Mouse (Mus musculus): Measurements from ENCODE around the gene Kcnh4. TPM values are rescaled to one million over a fixed set of nuclear protein-coding genes. Genes with fewer than 3 reads are reported as not detected.

Gene Kcnh4
- total RNA-seq, 2 experiments from 2014 or later, result not detected

DNA sequence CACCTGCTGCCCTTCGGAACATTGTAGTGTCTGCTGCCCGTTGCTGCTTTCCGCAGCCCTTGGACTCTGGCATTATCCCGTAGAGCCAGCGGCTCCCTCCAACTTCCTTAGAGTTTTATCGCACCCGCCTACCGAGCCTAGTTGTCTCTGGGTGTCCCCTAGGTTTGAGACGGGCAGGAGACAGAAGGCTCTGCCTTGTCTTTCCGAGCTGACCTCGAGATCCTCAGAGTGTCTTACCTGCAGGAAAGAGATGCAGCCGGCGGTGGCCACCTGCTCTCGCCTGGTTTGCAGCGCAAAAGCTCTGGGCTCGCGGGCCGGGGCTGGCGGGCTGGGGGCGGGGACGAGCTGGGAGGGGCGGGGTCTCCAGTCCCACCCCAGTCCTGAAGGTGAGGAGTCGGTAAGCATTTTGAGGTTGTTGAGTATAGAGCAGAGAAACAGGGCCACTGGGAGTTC, 67.6 kb downstream of the Kcnh4 start, which contains the start of gene Zfp385c:
Zfp385c (minus strand) TSS at position 292 of the 453 bp plus-strand sequence.
- intact Hi-C loops (cut with DNase I), result loop anchor here (2.0 kb wide), 1 partner anchor 65 kb away; no protein-coding TSS in a partner anchor
- no peak for DNase-seq

DNA sequence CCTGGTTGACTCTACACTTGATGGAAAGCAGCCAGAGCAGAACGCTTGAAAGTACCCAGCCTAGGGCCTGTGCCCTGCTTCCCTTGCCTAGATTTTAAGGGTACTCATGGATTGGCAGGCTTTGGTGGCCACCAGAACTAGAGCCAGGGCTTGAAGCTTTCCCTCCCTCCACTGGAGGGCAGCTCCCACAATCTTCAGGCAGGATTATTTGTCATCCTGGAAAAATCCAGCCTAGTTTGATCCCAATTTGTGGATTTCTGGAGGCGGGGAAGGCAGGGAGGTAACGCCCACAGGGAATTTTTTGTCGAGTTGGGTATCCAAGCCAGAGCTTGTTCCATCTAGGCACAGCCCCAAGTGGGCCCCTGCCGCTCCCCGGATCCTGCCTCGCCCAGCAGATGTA, 69.4 kb downstream of the Kcnh4 start:
- DNase-seq, result no peak
- intact Hi-C loops (cut with DNase I), result no loop called here

Other genes with a start within 250 kb of the Kcnh4 start
- 10 to 100 TPM; 10.4 to 13.6 TPM for gene Acly, start 231.9 kb downstream of the Kcnh4 start, total RNA-seq (2021)
- gene Ttc25, start 214.3 kb downstream of the Kcnh4 start, total RNA-seq (2021), result under 1 TPM; 0.10 to 0.54 TPM
- gene Cnp, start 185.0 kb downstream of the Kcnh4 start, total RNA-seq (2021), result 1 to 10 TPM; 4.3 to 7.3 TPM
- gene Nkiras2, start 140.7 kb downstream of the Kcnh4 start, total RNA-seq (2021), result 10 to 100 TPM; 18.6 to 19.1 TPM
- 100 to 1,000 TPM; 105 to 110 TPM for gene Dnajc7, start 139.8 kb downstream of the Kcnh4 start, total RNA-seq (2021)
- gene Zfp385c, start 67.5 kb downstream of the Kcnh4 start, total RNA-seq (2021), result under 1 TPM; 0.25 to 0.38 TPM
- gene Dhx58, start 55.7 kb downstream of the Kcnh4 start, total RNA-seq (2021), result 1 to 10 TPM; 1.0 to 1.1 TPM
- 10 to 100 TPM; 10.4 to 10.9 TPM for gene Kat2a, start 47.5 kb downstream of the Kcnh4 start, total RNA-seq (2021)
- not detected for gene Hspb9, start 46.1 kb downstream of the Kcnh4 start, total RNA-seq (2021)
- gene Rab5c, start 21.7 kb downstream of the Kcnh4 start, total RNA-seq (2021), result 10 to 100 TPM; 35.0 to 44.5 TPM
- gene Hcrt, start 3.0 kb upstream of the Kcnh4 start, total RNA-seq (2021), result not detected
- gene Ghdc, start 11.0 kb upstream of the Kcnh4 start, total RNA-seq (2021), result 1 to 10 TPM; 4.4 to 5.0 TPM
- gene Stat5b, start 90.8 kb upstream of the Kcnh4 start, total RNA-seq (2021), result 100 to 1,000 TPM; 103 to 135 TPM
- gene Stat5a, start 99.4 kb upstream of the Kcnh4 start, total RNA-seq (2021), result 10 to 100 TPM in 1 of 2 experiments, 1 to 10 TPM in 1; 8.4 to 11.8 TPM
- 10 to 100 TPM; 38.8 to 42.9 TPM for gene Stat3, start 179.6 kb upstream of the Kcnh4 start, total RNA-seq (2021)
- gene Cavin1, start 210.9 kb upstream of the Kcnh4 start, total RNA-seq (2021), result 100 to 1,000 TPM; 148 to 153 TPM
- 10 to 100 TPM; 55.7 to 57.7 TPM for gene Atp6v0a1, start 249.5 kb upstream of the Kcnh4 start, total RNA-seq (2021)